Comparison of ENCODE assay signal across 8 mouse cellular contexts in genomic region chr11:60536859-60537467, GRCm38 (mm10). TPM values are rescaled to one million over a fixed set of nuclear protein-coding genes. Genes with fewer than 3 reads are reported as not detected.
DNase-seq lines count a peak whose midpoint lies in the region; ATAC-seq and TF ChIP-seq lines count a peak whose summit lies in the region.

No protein-coding gene starts in this region.

- H3K9me3 ChIP-seq in hindbrain, embryonic 11.5 days (ENCODE audit: control insufficient read depth, low read length): no peaks in the 10 kb centered on the region
- H3K9me3 ChIP-seq in lung, postnatal 0 days (ENCODE audit: low read length): no peaks in the 10 kb centered on the region

- H3K9ac ChIP-seq in hindbrain, embryonic 11.5 days (ENCODE audit: low read depth, low read length): peak overlapping the region; percentile 90
- H3K9ac ChIP-seq in lung, postnatal 0 days (replicated peaks; ENCODE audit: low read depth): peak overlapping the region; percentile 96

- TF ChIP-seq EP300 in lung, postnatal 0 days (IDR thresholded peaks at IDR 0.05): peak; percentile 82

- peaks cover 7% of the 10 kb centered on the region for H3K4me1 ChIP-seq in hindbrain, embryonic 11.5 days (replicated peaks; ENCODE audit: control insufficient read depth, insufficient read depth, low read length)
- peaks cover 16% of the 10 kb centered on the region; the same call in 1 of the 2 replicates for H3K4me1 ChIP-seq in lung, postnatal 0 days (ENCODE audit: insufficient read depth, low read depth, low read length)

- under 1% methylated on average over 37 of the region's 37 CpGs for WGBS in hindbrain, embryonic 11.5 days
- under 1% methylated on average over 37 of the region's 37 CpGs for WGBS in lung, postnatal 0 days

- peak overlapping the region; percentile 96 for H3K4me3 ChIP-seq in hindbrain, embryonic 11.5 days (ENCODE audit: low read depth, low read length)
- peak overlapping the region; percentile 97 for H3K4me3 ChIP-seq in lung, postnatal 0 days (ENCODE audit: low read depth, low read length)

- TF ChIP-seq CTCF in lung, postnatal 0 days (IDR thresholded peaks at IDR 0.05): peak; percentile 64

- peak overlapping the region; percentile 99 for H3K4me2 ChIP-seq in hindbrain, embryonic 11.5 days (replicated peaks; ENCODE audit: low read depth, low read length)
- peak overlapping the region; percentile 85 for H3K4me2 ChIP-seq in lung, postnatal 0 days (replicated peaks; ENCODE audit: low read depth, low read length)

- H3K36me3 ChIP-seq in hindbrain, embryonic 11.5 days (ENCODE audit: control insufficient read depth, insufficient read depth, low read length): peaks cover under 1% of the 10 kb centered on the region; the same call in 1 of the 2 replicates
- no peaks in the 10 kb centered on the region for H3K36me3 ChIP-seq in lung, postnatal 0 days (ENCODE audit: insufficient read depth, low read length)

- no peaks in the 10 kb centered on the region for H3K27me3 ChIP-seq in hindbrain, embryonic 11.5 days (ENCODE audit: control insufficient read depth, insufficient read depth, low read length)
- no peaks in the 10 kb centered on the region for H3K27me3 ChIP-seq in lung, postnatal 0 days (replicated peaks; ENCODE audit: insufficient read depth, low read length)

- peak; percentile 79 for ATAC-seq in hindbrain, embryonic 11.5 days (ENCODE audit: low FRiP score)
- peak; percentile 81 for ATAC-seq in lung, postnatal 0 days

- peak overlapping the region; percentile 100 for H3K27ac ChIP-seq in hindbrain, embryonic 11.5 days (ENCODE audit: low read depth, low read length)
- H3K27ac ChIP-seq in lung, postnatal 0 days (ENCODE audit: low read length): peak overlapping the region; percentile 99

- peak; percentile 96 for DNase-seq in MN1 (ENCODE audit: low spot score)
- DNase-seq in cerebellum, adult 9-11 months: peak; percentile 93
- peak; percentile 84 to 87 for DNase-seq in frontal cortex, postnatal 10 days (ENCODE audit: low spot score in 2 of 2)
- peak; percentile 96 for DNase-seq in hindbrain, embryonic 11.5 days (ENCODE audit: low spot score)
- DNase-seq in layer of hippocampus, postnatal 14 days (ENCODE audit: low spot score in 2 of 2): peak; percentile 92 to 93
- peak; percentile 95 for DNase-seq in lung, postnatal 0 days (ENCODE audit: low spot score)
- DNase-seq in ovary, postnatal 36 days (ENCODE audit: low spot score): peak; percentile 91
- peak; percentile 93 for DNase-seq in thymus, postnatal 14 days

RNA-seq across cellular contexts. Expression of gene Alkbh5, which starts 0.8 kb away (rescaled TPM):
- polyA plus RNA-seq in hindbrain, embryonic 11.5 days (2014; fragmentation: Nextera tagmentation; extraction: Ambion mirVana): 31.1 and 33.2 TPM in 2 replicates
- 10 to 100 TPM; 44.7 to 46.2 TPM for total RNA-seq in layer of hippocampus, postnatal 14 days (2021)
- polyA plus RNA-seq in lung, postnatal 0 days (2015; fragmentation: Nextera tagmentation; extraction: Ambion mirVana): 36.5 and 40.5 TPM in 2 replicates

Comparison
In these comparisons a context has a peak if more than half of its experiments do, and no peak if none do; other contexts are left out.
1. Peak in every context shown above with its lines: DNase-seq, ATAC-seq, H3K4me3 ChIP-seq and H3K27ac ChIP-seq.